Mouse (Mus musculus): ENCODE measurements around the gene Shb. TPM values are rescaled to one million over a fixed set of nuclear protein-coding genes. Genes with fewer than 3 reads are reported as not detected.
"Not testable (repeated sequence)": the region's sequence is repeated elsewhere in the genome, so short reads cannot be mapped to it uniquely, and the experiment has no call there.

Gene Shb
- polyA plus RNA-seq, 1 experiment: 6.5 TPM

DNA sequence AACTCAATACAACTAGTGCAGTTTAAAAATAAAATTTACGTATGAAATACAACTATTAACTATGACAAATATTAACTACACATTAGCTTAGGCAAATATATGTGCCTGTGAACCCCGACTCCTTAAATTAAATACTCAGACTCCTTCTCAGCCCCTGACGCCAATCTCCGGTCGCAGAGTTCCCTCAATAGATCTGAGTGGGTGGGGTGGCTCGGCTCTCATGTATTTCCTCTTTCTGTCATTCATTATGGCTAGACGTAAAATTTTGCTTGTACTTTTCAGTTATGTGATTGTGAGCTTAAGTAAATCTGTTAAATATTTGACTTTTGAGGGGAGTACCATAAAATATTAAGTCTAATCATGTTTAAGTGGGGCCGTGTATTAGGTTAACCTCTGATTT is 139.3 kb downstream of the Shb start:
- no peak for TF ChIP-seq POLR2A (IDR thresholded peaks at IDR 0.05; ENCODE audit: borderline replicate concordance, control insufficient read depth, low read depth, low read length)
- no peak for TF ChIP-seq CTCF (IDR thresholded peaks at IDR 0.05; ENCODE audit: control insufficient read depth, insufficient read depth, low read length)
- Histone ChIP-seq H3K4me1 (ENCODE audit: control insufficient read depth, insufficient read depth, low read length) (peaks cover 4% of the 10 kb centered on the region), H3K4me3 (replicated peaks; ENCODE audit: control insufficient read depth, low read depth, low read length) (no peak overlapping the region), H3K27ac (ENCODE audit: control insufficient read depth, insufficient read depth, low read depth, low read length, poor library complexity) (no peak overlapping the region)
- 11% methylated on average over 8 of the region's 8 CpGs for WGBS

- 38% methylated on average over 11 of the region's 11 CpGs for WGBS
- Histone ChIP-seq H3K27ac (ENCODE audit: control insufficient read depth, insufficient read depth, low read depth, low read length, poor library complexity) (no peak overlapping the region), H3K4me3 (replicated peaks; ENCODE audit: control insufficient read depth, low read depth, low read length) (no peak overlapping the region), H3K4me1 (ENCODE audit: control insufficient read depth, insufficient read depth, low read length) (peaks cover 4% of the 10 kb centered on the region)
- TF ChIP-seq CTCF (IDR thresholded peaks at IDR 0.05; ENCODE audit: control insufficient read depth, insufficient read depth, low read length) (no peak), POLR2A (IDR thresholded peaks at IDR 0.05; ENCODE audit: borderline replicate concordance, control insufficient read depth, low read depth, low read length) (no peak)
Measured at GRCm38 (mm10) chr4:45392572-45392971, 139.7 kb downstream of the Shb start.

GRCm38 (mm10) chr4:45392099-45392498 is 140.2 kb downstream of the Shb start:
- TF ChIP-seq POLR2A (IDR thresholded peaks at IDR 0.05; ENCODE audit: borderline replicate concordance, control insufficient read depth, low read depth, low read length): no peak
- 0 out of 2 replicates have a peak, but pooled peaks have one; percentile 2 for TF ChIP-seq CTCF (IDR thresholded peaks at IDR 0.05; ENCODE audit: control insufficient read depth, insufficient read depth, low read length)
- H3K4me1 ChIP-seq (ENCODE audit: control insufficient read depth, insufficient read depth, low read length): peaks cover 4% of the 10 kb centered on the region
- 34% methylated on average over 4 of the region's 4 CpGs for WGBS
- H3K27ac ChIP-seq (ENCODE audit: control insufficient read depth, insufficient read depth, low read depth, low read length, poor library complexity): no peak overlapping the region
- H3K4me3 ChIP-seq (replicated peaks; ENCODE audit: control insufficient read depth, low read depth, low read length): no peak overlapping the region

DNA sequence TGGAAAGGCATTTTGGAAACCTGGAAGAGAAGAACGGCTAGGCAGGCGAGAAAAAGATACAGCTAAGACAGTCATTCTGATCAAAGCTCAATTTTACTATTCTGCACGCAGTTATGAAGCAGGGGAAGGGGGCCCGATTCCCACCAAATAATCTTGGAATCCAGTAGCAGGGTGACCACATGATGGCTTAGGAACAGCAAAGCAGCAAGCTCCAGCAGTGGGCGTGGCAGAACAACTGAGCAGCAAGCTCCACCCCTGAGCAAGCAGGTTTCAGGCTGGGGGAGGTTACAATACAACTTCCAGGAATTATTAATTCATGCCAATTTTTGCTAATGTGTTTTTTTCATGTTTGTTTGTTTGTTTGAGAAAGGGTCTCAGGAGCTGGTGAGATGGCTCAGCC is 145.0 kb downstream of the Shb start:
- not testable (repeated sequence) for H3K27ac ChIP-seq (ENCODE audit: control insufficient read depth, insufficient read depth, low read depth, low read length, poor library complexity); H3K4me1 ChIP-seq (ENCODE audit: control insufficient read depth, insufficient read depth, low read length); H3K4me3 ChIP-seq (replicated peaks; ENCODE audit: control insufficient read depth, low read depth, low read length)
- WGBS: 88% methylated on average over 5 of the region's 5 CpGs

DNA sequence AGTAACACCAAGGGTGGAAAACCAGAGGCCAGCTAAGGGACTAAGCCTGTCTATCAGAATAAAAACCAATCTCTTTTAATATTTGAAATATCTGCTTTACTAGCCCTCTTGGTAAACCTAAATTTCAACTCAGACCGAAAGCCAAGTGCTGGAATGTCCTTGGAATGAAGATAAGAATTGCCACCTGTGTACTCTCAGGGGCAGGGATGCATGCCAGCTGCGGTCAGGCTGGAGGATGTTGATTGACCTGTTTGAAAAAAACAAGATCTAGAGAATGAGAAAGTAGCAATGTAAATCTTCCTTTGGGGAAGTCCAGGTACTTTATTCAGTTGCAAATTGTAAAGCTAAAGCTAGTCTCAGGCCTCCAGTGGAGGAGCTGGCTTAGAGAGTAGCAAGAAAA is 150.1 kb downstream of the Shb start:
- WGBS: 82% methylated on average over 2 of the region's 2 CpGs
- not testable (repeated sequence) for H3K27ac ChIP-seq (ENCODE audit: control insufficient read depth, insufficient read depth, low read depth, low read length, poor library complexity); H3K4me1 ChIP-seq (ENCODE audit: control insufficient read depth, insufficient read depth, low read length); H3K4me3 ChIP-seq (replicated peaks; ENCODE audit: control insufficient read depth, low read depth, low read length)

DNA sequence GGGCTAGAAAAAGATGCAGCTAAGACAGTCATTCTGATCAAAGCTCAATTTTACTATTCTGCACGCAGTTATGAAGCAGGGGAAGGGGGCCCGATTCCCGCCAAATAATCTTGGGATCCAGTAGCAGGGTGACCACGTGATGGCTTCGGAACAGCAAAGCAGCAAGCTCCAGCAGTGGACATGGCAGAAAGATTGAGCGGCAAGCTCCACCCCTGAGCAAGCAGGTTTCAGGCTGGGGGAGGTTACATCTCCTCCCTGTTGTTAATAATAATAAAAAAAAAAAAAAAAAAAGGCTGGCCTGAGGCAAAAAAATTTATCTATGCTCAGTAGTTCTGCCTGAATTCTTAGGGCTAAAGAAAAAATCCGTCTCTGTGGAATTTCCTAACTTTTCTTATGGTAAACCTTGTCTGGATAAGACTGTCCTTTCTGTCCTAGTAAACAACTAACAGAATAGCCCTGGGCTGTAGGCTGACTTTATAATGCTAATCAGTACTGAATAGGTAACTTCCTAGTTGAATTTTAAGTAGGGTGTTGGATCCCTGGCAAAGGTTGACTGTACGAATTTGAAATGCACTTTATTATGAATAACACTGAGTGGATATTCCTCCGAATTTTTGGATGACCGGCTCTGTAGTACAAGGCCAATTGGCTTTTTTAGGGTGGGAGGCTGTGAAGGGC is 151.2 kb downstream of the Shb start:
- not testable (repeated sequence) for H3K27ac ChIP-seq (ENCODE audit: control insufficient read depth, insufficient read depth, low read depth, low read length, poor library complexity); H3K4me3 ChIP-seq (replicated peaks; ENCODE audit: control insufficient read depth, low read depth, low read length); H3K4me1 ChIP-seq (ENCODE audit: control insufficient read depth, insufficient read depth, low read length)
- 86% methylated on average over 10 of the region's 10 CpGs for WGBS

GRCm38 (mm10) chr4:45376573-45376972 is 155.7 kb downstream of the Shb start:
- no peak overlapping the region for H3K27ac ChIP-seq (ENCODE audit: control insufficient read depth, insufficient read depth, low read depth, low read length, poor library complexity)
- 84% methylated on average over 4 of the region's 4 CpGs for WGBS
- H3K4me1 ChIP-seq (ENCODE audit: control insufficient read depth, insufficient read depth, low read length): no peaks in the 10 kb centered on the region
- no peak for TF ChIP-seq CTCF (IDR thresholded peaks at IDR 0.05; ENCODE audit: control insufficient read depth, insufficient read depth, low read length)
- H3K4me3 ChIP-seq (replicated peaks; ENCODE audit: control insufficient read depth, low read depth, low read length): no peak overlapping the region

- Histone ChIP-seq H3K27ac (ENCODE audit: control insufficient read depth, insufficient read depth, low read depth, low read length, poor library complexity) (no peak overlapping the region), H3K4me3 (replicated peaks; ENCODE audit: control insufficient read depth, low read depth, low read length) (no peak overlapping the region), H3K4me1 (ENCODE audit: control insufficient read depth, insufficient read depth, low read length) (no peaks in the 10 kb centered on the region)
- no peak for TF ChIP-seq POLR2A (IDR thresholded peaks at IDR 0.05; ENCODE audit: borderline replicate concordance, control insufficient read depth, low read depth, low read length)
- TF ChIP-seq CTCF (IDR thresholded peaks at IDR 0.05; ENCODE audit: control insufficient read depth, insufficient read depth, low read length): no peak
- WGBS: 94% methylated on average over 5 of the region's 5 CpGs
Measured at GRCm38 (mm10) chr4:45374879-45375278, 157.4 kb downstream of the Shb start.

Other genes starting within 250 kb of the Shb start
- gene Trmt10b, start 235.3 kb downstream of the Shb start, polyA plus RNA-seq (2011; ENCODE audit: insufficient read depth, insufficient read length, low replicate concordance, missing spikeins): 0.75 and 18.5 TPM in 2 replicates
- 8.2 and 12.4 TPM in 2 replicates for gene Dcaf10, start 190.4 kb downstream of the Shb start, polyA plus RNA-seq (2011; ENCODE audit: insufficient read depth, insufficient read length, low replicate concordance, missing spikeins)
- gene Exosc3, start 189.7 kb downstream of the Shb start, polyA plus RNA-seq (2011; ENCODE audit: insufficient read depth, insufficient read length, low replicate concordance, missing spikeins): 26.6 and 43.1 TPM in 2 replicates
- 97.1 and 115 TPM in 2 replicates for gene Slc25a51, start 123.7 kb downstream of the Shb start, polyA plus RNA-seq (2011; ENCODE audit: insufficient read depth, insufficient read length, low replicate concordance, missing spikeins)

All from bone marrow, adult 2 months (tissue).